10 mouse cellular contexts compared by ENCODE assay signal in the genomic region with DNA sequence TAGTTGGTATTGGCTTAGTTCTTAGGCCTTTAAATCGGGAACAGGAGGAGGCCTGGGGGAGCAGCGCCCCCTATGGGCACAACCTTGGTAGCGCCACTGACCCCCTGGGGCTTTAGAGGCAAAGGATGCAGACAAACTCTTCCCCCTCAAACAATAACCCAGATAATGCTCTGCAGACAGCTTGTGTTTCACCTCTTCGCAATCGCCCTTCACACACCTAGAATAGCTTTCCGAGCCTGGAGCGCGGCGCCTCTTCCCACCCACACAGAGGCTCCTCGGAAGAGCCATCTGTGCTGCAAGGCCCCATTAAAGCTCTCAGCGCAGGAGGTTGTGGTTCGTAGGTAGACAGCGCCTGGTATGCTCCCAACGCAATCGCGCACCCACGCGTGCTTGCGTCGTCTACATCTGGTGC. TPM values are rescaled to one million over a fixed set of nuclear protein-coding genes. Genes with fewer than 3 reads are reported as not detected.
DNase-seq lines count a peak whose midpoint lies in the region; ATAC-seq and TF ChIP-seq lines count a peak whose summit lies in the region.
"Had no signal": no experiment of that assay in that cellular context is flagged by ENCODE, and none has a peak within 500 bp of the region (broad histone marks: within the 10 kb centered on the region; RNA-seq: fewer than 3 reads in every experiment).

No protein-coding gene starts in this region.

- H3K4me1 ChIP-seq in stomach, postnatal 0 days (replicated peaks; ENCODE audit: control insufficient read depth, insufficient read depth) = no peaks in the 10 kb centered on the region
- no peaks in the 10 kb centered on the region for H3K4me1 ChIP-seq in forebrain, embryonic 11.5 days (replicated peaks; ENCODE audit: control insufficient read depth, insufficient read depth, low read length)

- no peaks in the 10 kb centered on the region for H3K36me3 ChIP-seq in stomach, postnatal 0 days (ENCODE audit: control insufficient read depth, insufficient read depth, low read length)
- no peaks in the 10 kb centered on the region for H3K36me3 ChIP-seq in forebrain, embryonic 11.5 days (ENCODE audit: control insufficient read depth, insufficient read depth, low read length)

- H3K4me2 ChIP-seq in stomach, postnatal 0 days (replicated peaks; ENCODE audit: low read depth) = no peak overlapping the region
- H3K4me2 ChIP-seq in forebrain, embryonic 11.5 days (ENCODE audit: low read depth, low read length, severe bottlenecking) = no peak overlapping the region

- H3K27me3 ChIP-seq in stomach, postnatal 0 days (ENCODE audit: control insufficient read depth, insufficient read depth, low read length) = no peaks in the 10 kb centered on the region
- H3K27me3 ChIP-seq in forebrain, embryonic 11.5 days (ENCODE audit: control insufficient read depth, insufficient read depth, low read length) = no peaks in the 10 kb centered on the region

- TF ChIP-seq CTCF in gastrocnemius, adult 2 months (IDR thresholded peaks at IDR 0.05) = peak; percentile 74
- TF ChIP-seq CTCF in stomach, postnatal 0 days (IDR thresholded peaks at IDR 0.05; ENCODE audit: low read depth) = peak; percentile 57

- ATAC-seq in stomach, postnatal 0 days (ENCODE audit: low FRiP score, low TSS enrichment) = no peak
- ATAC-seq in forebrain, embryonic 11.5 days (replicated peaks; ENCODE audit: low FRiP score) = no peak

- H3K9ac ChIP-seq in stomach, postnatal 0 days (ENCODE audit: low read length) = no peak overlapping the region
- no peak overlapping the region for H3K9ac ChIP-seq in forebrain, embryonic 11.5 days (ENCODE audit: low read length)

- H3K9me3 ChIP-seq in stomach, postnatal 0 days (ENCODE audit: control insufficient read depth, low read length) = no peaks in the 10 kb centered on the region
- no peaks in the 10 kb centered on the region for H3K9me3 ChIP-seq in forebrain, embryonic 11.5 days (ENCODE audit: control insufficient read depth, low read length)

- no peak for TF ChIP-seq EP300 in stomach, postnatal 0 days (optimal IDR thresholded peaks at IDR 0.05)

- intact Hi-C loops in gastrocnemius, adult 2 months (cut with DNase I) = no loop called here

- DNase-seq in gastrocnemius, adult 2 months = peak; percentile 34
- DNase-seq in gastrocnemius, adult 8-10 months (ENCODE audit: low spot score in 2 of 2) = no peak
- DNase-seq in thymus, postnatal 14 days = peak; percentile 41
- DNase-seq in thymus, postnatal 4 days = no peak
- peak; percentile 81 to 87 for DNase-seq in left cerebral cortex, adult 18-20 months (ENCODE audit: low spot score in 2 of 2)
- peak; percentile 39 for DNase-seq in stomach, postnatal 0 days (ENCODE audit: low spot score)
- no peak for DNase-seq in yolk sac, embryonic 10.5 days (ENCODE audit: low spot score)
- DNase-seq in forebrain, embryonic 11.5 days (ENCODE audit: low spot score) = no peak

- 82% methylated on average over 20 of the region's 20 CpGs for WGBS in stomach, postnatal 0 days
- 77% methylated on average over 20 of the region's 20 CpGs for WGBS in forebrain, embryonic 11.5 days

- no peak overlapping the region for H3K27ac ChIP-seq in gastrocnemius, adult 2 months
- no peak overlapping the region for H3K27ac ChIP-seq in stomach, postnatal 0 days (replicated peaks)
- no peak overlapping the region for H3K27ac ChIP-seq in forebrain, embryonic 11.5 days (ENCODE audit: low read depth, low read length)

- no peak overlapping the region for H3K4me3 ChIP-seq in gastrocnemius, adult 2 months
- no peak overlapping the region for H3K4me3 ChIP-seq in stomach, postnatal 0 days (ENCODE audit: low read depth, low read length)
- H3K4me3 ChIP-seq in forebrain, embryonic 11.5 days (ENCODE audit: low read depth, low read length) = no peak overlapping the region

RNA-seq across cellular contexts. Expression of a gene that starts 2.5 kb away (rescaled TPM):
- 100 to 1,000 TPM; 342 to 407 TPM for total RNA-seq in gastrocnemius, adult 2 months (2021)
- total RNA-seq in gastrocnemius, adult 8-10 months (2022) = 100 to 1,000 TPM; 332 to 455 (median 370) TPM
- total RNA-seq in left cerebral cortex, adult 18-20 months (2021) = 100 to 1,000 TPM; 498 to 500 TPM
- polyA plus RNA-seq in stomach, postnatal 0 days (2015; fragmentation: Nextera tagmentation; extraction: Ambion mirVana) = 828 and 879 TPM in 2 replicates
- polyA plus RNA-seq in forebrain, embryonic 11.5 days (2014; fragmentation: Nextera tagmentation; extraction: Ambion mirVana) = 803 and 835 TPM in 2 replicates

RNA-seq across cellular contexts. Expression of a gene that starts 3.9 kb away (rescaled TPM):
- 1 to 10 TPM in 1 of 2 experiments, not detected in 1; 1.4 TPM for total RNA-seq in gastrocnemius, adult 2 months (2021)
- total RNA-seq in gastrocnemius, adult 8-10 months (2022) = 1 to 10 TPM in 2 of 4 experiments, not detected in 2; 1.5 to 2.2 TPM
- not detected for total RNA-seq in left cerebral cortex, adult 18-20 months (2021)
- polyA plus RNA-seq in stomach, postnatal 0 days (2015; fragmentation: Nextera tagmentation; extraction: Ambion mirVana) = not detected in 2 replicates
- polyA plus RNA-seq in forebrain, embryonic 11.5 days (2014; fragmentation: Nextera tagmentation; extraction: Ambion mirVana) = not detected in 2 replicates
- polyA plus RNA-seq: embryonic facial prominence, embryonic 11.5 days; heart, embryonic 16.5 days had no signal

RNA-seq across cellular contexts. Expression of a gene that starts 15.6 kb away (rescaled TPM):
- 100 to 1,000 TPM; 222 to 261 TPM for total RNA-seq in gastrocnemius, adult 2 months (2021)
- 100 to 1,000 TPM; 260 to 347 (median 290) TPM for total RNA-seq in gastrocnemius, adult 8-10 months (2022)
- total RNA-seq in left cerebral cortex, adult 18-20 months (2021) = 100 to 1,000 TPM; 562 to 569 TPM
- 40.6 and 43.9 TPM in 2 replicates for polyA plus RNA-seq in stomach, postnatal 0 days (2015; fragmentation: Nextera tagmentation; extraction: Ambion mirVana)
- polyA plus RNA-seq in forebrain, embryonic 11.5 days (2014; fragmentation: Nextera tagmentation; extraction: Ambion mirVana) = 50.5 and 56.8 TPM in 2 replicates

RNA-seq across cellular contexts. Expression of a gene that starts 16.4 kb away (rescaled TPM):
- under 1 TPM in 1 of 2 experiments, not detected in 1; 0.18 TPM for total RNA-seq in gastrocnemius, adult 2 months (2021)
- total RNA-seq in gastrocnemius, adult 8-10 months (2022) = under 1 TPM in 2 of 4 experiments, not detected in 2; 0.15 to 0.51 TPM
- total RNA-seq in left cerebral cortex, adult 18-20 months (2021) = 100 to 1,000 TPM; 429 to 433 TPM
- polyA plus RNA-seq in stomach, postnatal 0 days (2015; fragmentation: Nextera tagmentation; extraction: Ambion mirVana) = 1.2 and 1.4 TPM in 2 replicates
- 4.7 and 5.3 TPM in 2 replicates for polyA plus RNA-seq in forebrain, embryonic 11.5 days (2014; fragmentation: Nextera tagmentation; extraction: Ambion mirVana)

Comparison
In these comparisons a context has a peak if more than half of its experiments do, and no peak if none do; other contexts are left out.
1. DNase-seq: peak in gastrocnemius, adult 2 months (single experiment), thymus, postnatal 14 days (single experiment), left cerebral cortex, adult 18-20 months (2 of 2) and stomach, postnatal 0 days (single experiment); none in gastrocnemius, adult 8-10 months (0 of 2), thymus, postnatal 4 days (single experiment), yolk sac, embryonic 10.5 days (single experiment) and forebrain, embryonic 11.5 days (single experiment).